Mouse (Mus musculus): ENCODE results near the gene Gm49322.
A peak's percentile ranks its signal among the peaks of the same experiment; 100 is the strongest.

- TF ChIP-seq CTCF (IDR thresholded peaks at IDR 0.05; ENCODE audit: low read depth, low read length), result peak; percentile 80
- no peak for TF ChIP-seq POLR2A (IDR thresholded peaks at IDR 0.05; ENCODE audit: borderline replicate concordance, low read depth, low read length)
These were observed 48.4 kb upstream of the Gm49322 start for GRCm38 (mm10) chr10:80557346-80557965.
